Mouse (Mus musculus): ENCODE data around the gene Olfr1205. TPM values are rescaled to one million over a fixed set of nuclear protein-coding genes. Genes with fewer than 3 reads are reported as not detected.

The Olfr1205 gene
- polyA plus RNA-seq (2015; fragmentation: Nextera tagmentation; extraction: Ambion mirVana), result not detected in 2 replicates

GRCm38 (mm10) chr2:88829437-88829836 is at the start of gene Olfr1205:
Gene Olfr1205 (plus strand): TSS chr2:88829737.
- Histone ChIP-seq H3K27me3 (replicated peaks) (no peaks in the 10 kb centered on the region), H3K4me3 (replicated peaks) (no peak within 1 kb of the TSS), H3K4me2 (no peak within 1 kb of the TSS), H3K9ac (no peak within 1 kb of the TSS), H3K36me3 (no peaks in the 10 kb centered on the region), H3K4me1 (no peaks in the 10 kb centered on the region), H3K9me3 (no peaks in the 10 kb centered on the region), H3K27ac (no peak within 1 kb of the TSS)
- 82% methylated on average over 2 of the region's 2 CpGs for WGBS
- no peak for ATAC-seq (ENCODE audit: insufficient read depth, low FRiP score, low read depth)

- 77% methylated on average over 6 of the region's 6 CpGs for WGBS
- H3K4me3 ChIP-seq (replicated peaks), result no peak within 1 kb of the TSS
- H3K9me3 ChIP-seq, result no peaks in the 10 kb centered on the region
- H3K4me2 ChIP-seq, result no peak within 1 kb of the TSS
- H3K27me3 ChIP-seq (replicated peaks), result no peaks in the 10 kb centered on the region
- no peak for ATAC-seq (ENCODE audit: insufficient read depth, low FRiP score, low read depth)
- H3K9ac ChIP-seq, result no peak within 1 kb of the TSS
- no peaks in the 10 kb centered on the region for H3K36me3 ChIP-seq
- H3K4me1 ChIP-seq, result no peaks in the 10 kb centered on the region
- H3K27ac ChIP-seq, result no peak within 1 kb of the TSS
These were observed 36.8 kb upstream of the Olfr1205 start, which contains the start of gene Olfr1201 for GRCm38 (mm10) chr2:88792736-88793135. Gene Olfr1201 (plus strand): TSS chr2:88793036.

- no peak for ATAC-seq (ENCODE audit: insufficient read depth, low FRiP score, low read depth)
- no peaks in the 10 kb centered on the region for H3K4me1 ChIP-seq
- 87% methylated on average over 1 of the region's 1 CpGs for WGBS
- H3K27ac ChIP-seq, result no peak within 1 kb of the TSS
- H3K9ac ChIP-seq, result no peak within 1 kb of the TSS
- H3K4me3 ChIP-seq (replicated peaks), result no peak within 1 kb of the TSS
- H3K4me2 ChIP-seq, result no peak within 1 kb of the TSS
- H3K27me3 ChIP-seq (replicated peaks), result no peaks in the 10 kb centered on the region
- no peaks in the 10 kb centered on the region for H3K36me3 ChIP-seq
- no peaks in the 10 kb centered on the region for H3K9me3 ChIP-seq
These were observed 15.3 kb upstream of the Olfr1205 start, which contains the start of gene Olfr1202 for GRCm38 (mm10) chr2:88814196-88814595. Gene Olfr1202 (plus strand): TSS chr2:88814496.

- 0 out of 2 replicates have a peak, but pooled peaks have one; percentile 35 for ATAC-seq (ENCODE audit: insufficient read depth, low FRiP score, low read depth)
- no peaks in the 10 kb centered on the region for H3K9me3 ChIP-seq
- no peak overlapping the region for H3K4me3 ChIP-seq (replicated peaks)
- H3K4me2 ChIP-seq, result no peak overlapping the region
- H3K27ac ChIP-seq, result no peak overlapping the region
- WGBS, result 40% methylated on average over 2 of the region's 2 CpGs
- H3K36me3 ChIP-seq, result no peaks in the 10 kb centered on the region
- H3K9ac ChIP-seq, result no peak overlapping the region
- H3K27me3 ChIP-seq (replicated peaks), result no peaks in the 10 kb centered on the region
- no peaks in the 10 kb centered on the region for H3K4me1 ChIP-seq
These were observed 8.9 kb downstream of the Olfr1205 start for GRCm38 (mm10) chr2:88838477-88838876.

GRCm38 (mm10) chr2:88848992-88849391 is 19.5 kb downstream of the Olfr1205 start, which contains the start of gene Olfr1204:
Gene Olfr1204 (plus strand): TSS chr2:88849292.
- Histone ChIP-seq H3K27me3 (replicated peaks) (no peaks in the 10 kb centered on the region), H3K9ac (no peak within 1 kb of the TSS), H3K36me3 (no peaks in the 10 kb centered on the region), H3K27ac (no peak within 1 kb of the TSS), H3K4me1 (no peaks in the 10 kb centered on the region), H3K9me3 (no peaks in the 10 kb centered on the region), H3K4me2 (no peak within 1 kb of the TSS), H3K4me3 (replicated peaks) (no peak within 1 kb of the TSS)
- 94% methylated on average over 1 of the region's 1 CpGs for WGBS
- no peak for ATAC-seq (ENCODE audit: insufficient read depth, low FRiP score, low read depth)

- ATAC-seq (ENCODE audit: insufficient read depth, low FRiP score, low read depth), result no peak
- Histone ChIP-seq H3K36me3 (no peaks in the 10 kb centered on the region), H3K27ac (no peak within 1 kb of the TSS), H3K9ac (no peak within 1 kb of the TSS), H3K9me3 (no peaks in the 10 kb centered on the region), H3K4me2 (no peak within 1 kb of the TSS), H3K27me3 (replicated peaks) (no peaks in the 10 kb centered on the region), H3K4me1 (no peaks in the 10 kb centered on the region), H3K4me3 (replicated peaks) (no peak within 1 kb of the TSS)
- WGBS, result 75% methylated on average over 2 of the region's 2 CpGs
These were observed 33.4 kb downstream of the Olfr1205 start, which contains the start of gene Olfr1206 for GRCm38 (mm10) chr2:88862931-88863330. Gene Olfr1206 (plus strand): TSS chr2:88863231.

Other genes starting within 250 kb of the Olfr1205 start
- gene Olfr1189, start 243.3 kb upstream of the Olfr1205 start, polyA plus RNA-seq (2015; fragmentation: Nextera tagmentation; extraction: Ambion mirVana), result not detected in 2 replicates
- not detected in 2 replicates for gene Olfr1191-ps1, start 189.2 kb upstream of the Olfr1205 start, polyA plus RNA-seq (2015; fragmentation: Nextera tagmentation; extraction: Ambion mirVana)
- not detected in 2 replicates for gene Olfr1192-ps1, start 181.2 kb upstream of the Olfr1205 start, polyA plus RNA-seq (2015; fragmentation: Nextera tagmentation; extraction: Ambion mirVana)
- gene Olfr1193, start 154.1 kb upstream of the Olfr1205 start, polyA plus RNA-seq (2015; fragmentation: Nextera tagmentation; extraction: Ambion mirVana), result not detected in 2 replicates
- gene Olfr1195, start 140.6 kb upstream of the Olfr1205 start, polyA plus RNA-seq (2015; fragmentation: Nextera tagmentation; extraction: Ambion mirVana), result not detected in 2 replicates
- not detected in 2 replicates for gene Olfr1196, start 125.1 kb upstream of the Olfr1205 start, polyA plus RNA-seq (2015; fragmentation: Nextera tagmentation; extraction: Ambion mirVana)
- gene Olfr1197, start 97.4 kb upstream of the Olfr1205 start, polyA plus RNA-seq (2015; fragmentation: Nextera tagmentation; extraction: Ambion mirVana), result not detected in 2 replicates
- not detected in 2 replicates for gene Olfr1198, start 78.4 kb upstream of the Olfr1205 start, polyA plus RNA-seq (2015; fragmentation: Nextera tagmentation; extraction: Ambion mirVana)
- gene Olfr1199, start 69.3 kb upstream of the Olfr1205 start, polyA plus RNA-seq (2015; fragmentation: Nextera tagmentation; extraction: Ambion mirVana), result not detected in 2 replicates
- gene Olfr1200, start 59.2 kb upstream of the Olfr1205 start, polyA plus RNA-seq (2015; fragmentation: Nextera tagmentation; extraction: Ambion mirVana), result not detected in 2 replicates
- not detected in 2 replicates for gene Olfr1201, start 36.7 kb upstream of the Olfr1205 start, polyA plus RNA-seq (2015; fragmentation: Nextera tagmentation; extraction: Ambion mirVana)
- not detected in 2 replicates for gene Olfr1202, start 15.2 kb upstream of the Olfr1205 start, polyA plus RNA-seq (2015; fragmentation: Nextera tagmentation; extraction: Ambion mirVana)
- not detected in 2 replicates for gene Olfr1204, start 19.6 kb downstream of the Olfr1205 start, polyA plus RNA-seq (2015; fragmentation: Nextera tagmentation; extraction: Ambion mirVana)
- gene Olfr1206, start 33.5 kb downstream of the Olfr1205 start, polyA plus RNA-seq (2015; fragmentation: Nextera tagmentation; extraction: Ambion mirVana), result not detected in 2 replicates
- not detected in 2 replicates for gene Olfr1208, start 72.6 kb downstream of the Olfr1205 start, polyA plus RNA-seq (2015; fragmentation: Nextera tagmentation; extraction: Ambion mirVana)
- gene Olfr1209, start 85.4 kb downstream of the Olfr1205 start, polyA plus RNA-seq (2015; fragmentation: Nextera tagmentation; extraction: Ambion mirVana), result not detected in 2 replicates
- gene Olfr1211, start 108.4 kb downstream of the Olfr1205 start, polyA plus RNA-seq (2015; fragmentation: Nextera tagmentation; extraction: Ambion mirVana), result not detected in 2 replicates
- not detected in 2 replicates for gene Olfr1212, start 124.2 kb downstream of the Olfr1205 start, polyA plus RNA-seq (2015; fragmentation: Nextera tagmentation; extraction: Ambion mirVana)
- gene Gm13762, start 150.5 kb downstream of the Olfr1205 start, polyA plus RNA-seq (2015; fragmentation: Nextera tagmentation; extraction: Ambion mirVana), result not detected in 2 replicates
- not detected in 2 replicates for gene Olfr1214, start 162.9 kb downstream of the Olfr1205 start, polyA plus RNA-seq (2015; fragmentation: Nextera tagmentation; extraction: Ambion mirVana)
- not detected in 2 replicates for gene Olfr1215, start 177.2 kb downstream of the Olfr1205 start, polyA plus RNA-seq (2015; fragmentation: Nextera tagmentation; extraction: Ambion mirVana)
- gene Olfr1216, start 188.6 kb downstream of the Olfr1205 start, polyA plus RNA-seq (2015; fragmentation: Nextera tagmentation; extraction: Ambion mirVana), result not detected in 2 replicates
- not detected in 2 replicates for gene Olfr1217, start 202.3 kb downstream of the Olfr1205 start, polyA plus RNA-seq (2015; fragmentation: Nextera tagmentation; extraction: Ambion mirVana)
- not detected in 2 replicates for gene Olfr1218, start 231.4 kb downstream of the Olfr1205 start, polyA plus RNA-seq (2015; fragmentation: Nextera tagmentation; extraction: Ambion mirVana)

Data from stomach, embryonic 15.5 days (tissue).